Mouse (Mus musculus) heart, embryonic 13.5 days (tissue): ENCODE measurements at regions not wholly inside any gene's neighbourhood (a gene's known extent, or its start where the extent isn't known, plus 50 kb on each side); places are given as distances from the start of the nearest gene placed in this dataset.
"Not testable (repeated sequence)": the region's sequence is repeated elsewhere in the genome, so short reads cannot be mapped to it uniquely, and the experiment has no call there.

Source experiments
- ATAC-seq: fragments of 200-750 bp; cut with Nextera tagmentation; 2 replicates; pipeline ENCODE4 v1.8.0; 2017; ENCODE audit warnings: moderate TSS enrichment; ENCODE audit not compliant: insufficient number of reproducible peaks, low FRiP score, low TSS enrichment; ENCODE audit errors: extremely low read depth
- H3K27ac ChIP-seq: fragments of 300-500 bp; sonication (generic); replicated peaks from 2 replicates; pipeline ENCODE4 v1.5.1; 2015; ENCODE audit warnings: moderate library complexity, mild to moderate bottlenecking, inconsistent platforms
- H3K27me3 ChIP-seq: fragments of 300-500 bp; sonication (generic); replicated peaks from 2 replicates; pipeline ENCODE4 v1.6.1; 2015; ENCODE audit warnings: mild to moderate bottlenecking, inconsistent platforms
- H3K36me3 ChIP-seq: fragments of 300-500 bp; sonication (generic); 2 replicates; pipeline ENCODE4 v1.6.1; 2015; ENCODE audit warnings: mild to moderate bottlenecking, inconsistent platforms
- H3K4me1 ChIP-seq: fragments of 300-500 bp; sonication (generic); 2 replicates; pipeline ENCODE4 v1.6.1; 2015; ENCODE audit warnings: inconsistent platforms
- H3K4me2 ChIP-seq: fragments of 300-500 bp; sonication (generic); 2 replicates; pipeline ENCODE4 v1.6.1; 2015; ENCODE audit warnings: inconsistent platforms, mild to moderate bottlenecking, moderate library complexity
- H3K4me3 ChIP-seq: fragments of 300-500 bp; sonication (generic); 2 replicates; pipeline ENCODE4 v1.5.1; 2015; ENCODE audit warnings: moderate library complexity, mild to moderate bottlenecking, inconsistent platforms
- H3K9ac ChIP-seq: fragments of 300-500 bp; sonication (generic); 2 replicates; pipeline ENCODE4 v1.6.1; 2015; ENCODE audit warnings: inconsistent platforms, mild to moderate bottlenecking, moderate library complexity
- H3K9me3 ChIP-seq: fragments of 300-500 bp; sonication (generic); 2 replicates; pipeline ENCODE4 v1.6.1; 2016; ENCODE audit warnings: inconsistent platforms
- WGBS: fragments of 180-500 bp; shearing (Covaris S2); methylation state at CpG from one replicate; pipeline ENCODE4 v1.1.7; 2015; ENCODE audit warnings: mixed read lengths; 5-methylcytosine and 5-hydroxymethylcytosine counted together

DNA sequence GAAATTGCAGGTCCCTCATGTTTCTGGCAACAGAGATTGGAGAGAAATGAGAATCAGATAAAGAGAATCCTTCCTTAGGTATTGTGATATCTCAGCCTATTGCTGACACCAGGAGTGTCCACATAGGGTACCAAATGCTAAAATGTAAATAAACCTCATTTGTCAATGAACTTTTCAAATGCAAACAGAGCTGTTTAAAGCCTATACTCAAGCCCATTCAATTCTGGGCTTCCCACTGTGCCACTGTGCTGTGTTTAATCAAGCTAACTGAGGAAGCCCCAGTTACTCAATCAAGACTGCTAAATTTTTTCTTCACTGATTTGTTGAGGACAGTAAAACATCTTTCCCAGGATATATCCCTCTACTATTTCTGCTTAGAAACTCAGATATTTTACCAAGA is 441.2 kb downstream of the Gm11232 start:
- H3K9me3 ChIP-seq = no peaks in the 10 kb centered on the region
- no peak overlapping the region for H3K27ac ChIP-seq
- H3K27me3 ChIP-seq = no peaks in the 10 kb centered on the region
- no peak overlapping the region for H3K4me2 ChIP-seq
- no peaks in the 10 kb centered on the region for H3K4me1 ChIP-seq
- no peaks in the 10 kb centered on the region for H3K36me3 ChIP-seq
- no peak overlapping the region for H3K9ac ChIP-seq
- no peak for ATAC-seq
- no peak overlapping the region for H3K4me3 ChIP-seq

DNA sequence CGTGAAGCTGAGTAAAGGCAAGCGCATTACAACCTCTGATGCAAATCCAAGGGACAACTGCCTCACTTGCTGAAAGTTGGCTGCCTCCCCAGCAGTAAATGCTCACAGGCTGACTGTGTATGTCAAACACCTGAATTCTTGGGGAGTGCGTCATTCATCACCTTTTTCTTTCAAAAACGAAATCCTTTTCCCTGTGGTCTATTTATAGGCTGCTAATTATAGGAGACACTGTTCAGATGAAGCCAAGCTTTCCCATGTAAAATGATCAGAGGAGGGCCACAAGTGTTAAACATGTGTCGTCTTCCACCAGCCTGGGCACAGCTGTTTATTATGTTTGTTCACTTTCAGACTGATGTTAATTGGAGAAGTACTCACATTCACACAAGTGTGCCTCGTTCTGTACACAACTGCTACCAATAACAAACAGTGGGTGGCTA is 450.6 kb downstream of the Gm11232 start:
- Histone ChIP-seq H3K36me3 (no peaks in the 10 kb centered on the region), H3K9ac (no peak overlapping the region), H3K4me3 (no peak overlapping the region), H3K27ac (no peak overlapping the region), H3K4me1 (no peaks in the 10 kb centered on the region), H3K9me3 (peaks cover 2% of the 10 kb centered on the region; the same call in 1 of the 2 replicates), H3K27me3 (no peaks in the 10 kb centered on the region), H3K4me2 (no peak overlapping the region)
- 43% methylated on average over 6 of the region's 6 CpGs for WGBS
- no peak for ATAC-seq

- no peak overlapping the region for H3K27ac ChIP-seq
Measured at GRCm38 (mm10) chr4:71306690-71307089, 451.1 kb downstream of the Gm11232 start.

GRCm38 (mm10) chr4:71295716-71296115 is 462.0 kb downstream of the Gm11232 start:
- H3K4me2 ChIP-seq, H3K4me3 ChIP-seq, H3K36me3 ChIP-seq, ATAC-seq, H3K4me1 ChIP-seq, H3K9ac ChIP-seq, H3K27ac ChIP-seq, H3K27me3 ChIP-seq: not testable (repeated sequence)
- 57% methylated on average over 3 of the region's 3 CpGs for WGBS
- H3K9me3 ChIP-seq = peaks cover 22% of the 10 kb centered on the region

More at GRCm38 (mm10) chr4:71306690-71307089, 451.1 kb downstream of the Gm11232 start:
- Histone ChIP-seq H3K4me3 (no peak overlapping the region), H3K9ac (no peak overlapping the region), H3K4me1 (no peaks in the 10 kb centered on the region), H3K9me3 (peaks cover 2% of the 10 kb centered on the region; the same call in 1 of the 2 replicates), H3K4me2 (no peak overlapping the region), H3K36me3 (no peaks in the 10 kb centered on the region), H3K27me3 (no peaks in the 10 kb centered on the region)
- 80% methylated on average over 6 of the region's 6 CpGs for WGBS
- no peak for ATAC-seq

DNA sequence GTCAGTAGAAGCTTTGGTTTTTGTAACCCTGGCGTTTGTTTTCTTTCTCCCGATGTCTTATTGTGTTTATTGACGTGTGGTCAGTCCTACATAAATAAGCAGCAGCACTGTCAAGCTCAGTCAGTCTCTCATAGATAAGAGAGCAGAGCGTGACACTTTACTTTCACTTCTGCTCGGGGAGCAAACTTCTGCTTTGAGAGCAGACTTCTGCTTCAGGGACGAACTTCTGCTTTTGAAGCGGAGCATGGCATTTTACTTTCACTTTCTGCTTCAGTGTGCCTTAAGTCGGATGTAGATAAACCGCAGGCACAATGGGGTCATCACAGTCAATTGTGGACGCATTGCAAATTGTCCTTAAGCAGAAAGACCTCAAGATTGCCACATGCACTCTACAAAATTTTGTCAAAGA is 466.0 kb downstream of the Gm11232 start:
- H3K36me3 ChIP-seq = no peaks in the 10 kb centered on the region
- H3K4me3 ChIP-seq = peak overlapping the region; percentile 23
- no peak for ATAC-seq
- 69% methylated on average over 10 of the region's 10 CpGs for WGBS
- H3K4me1 ChIP-seq = no peaks in the 10 kb centered on the region
- H3K9me3 ChIP-seq = peaks cover 32% of the 10 kb centered on the region
- H3K4me2 ChIP-seq = peak overlapping the region; percentile 16; the same call in 1 of the 2 replicates
- no peaks in the 10 kb centered on the region for H3K27me3 ChIP-seq
- no peak overlapping the region for H3K9ac ChIP-seq
- no peak overlapping the region for H3K27ac ChIP-seq

- H3K9ac ChIP-seq, H3K4me1 ChIP-seq, H3K27me3 ChIP-seq, H3K36me3 ChIP-seq, H3K27ac ChIP-seq, ATAC-seq: not testable (repeated sequence)
- Histone ChIP-seq H3K4me2 (peak overlapping the region; percentile 16; the same call in 1 of the 2 replicates), H3K4me3 (peak overlapping the region; percentile 23), H3K9me3 (peaks cover 32% of the 10 kb centered on the region)
- WGBS = 81% methylated on average over 22 of the region's 22 CpGs
Measured at GRCm38 (mm10) chr4:71291111-71291740, 466.5 kb downstream of the Gm11232 start.

- H3K4me2 ChIP-seq = no peak overlapping the region
Measured at GRCm38 (mm10) chr4:71283147-71283546, 474.6 kb downstream of the Gm11232 start.

DNA sequence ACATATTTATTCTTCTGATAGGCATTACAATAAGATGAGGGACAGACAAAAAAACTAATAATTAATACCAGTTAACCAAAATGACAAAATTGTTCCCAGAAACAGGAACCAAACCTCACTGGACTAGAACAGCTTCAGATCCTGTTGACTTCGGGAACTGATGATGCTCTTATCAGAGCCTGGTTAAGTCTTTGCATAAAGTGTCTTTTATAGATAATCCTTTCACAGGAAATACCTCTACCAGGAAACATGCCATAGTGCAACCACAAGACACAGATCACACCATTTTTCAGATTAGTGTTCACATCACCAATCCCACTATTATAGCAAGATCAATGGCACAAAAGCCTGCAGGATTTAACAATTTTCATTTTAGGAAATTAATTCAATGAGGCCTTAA is 478.1 kb downstream of the Gm11232 start:
- WGBS = 63% methylated on average over 1 of the region's 1 CpGs

More at GRCm38 (mm10) chr4:71283147-71283546, 474.6 kb downstream of the Gm11232 start:
- Histone ChIP-seq H3K27ac (no peak overlapping the region), H3K36me3 (no peaks in the 10 kb centered on the region), H3K9ac (no peak overlapping the region), H3K9me3 (peaks cover 4% of the 10 kb centered on the region; the same call in 1 of the 2 replicates), H3K27me3 (no peaks in the 10 kb centered on the region), H3K4me1 (no peaks in the 10 kb centered on the region), H3K4me3 (no peak overlapping the region)
- ATAC-seq = no peak
- 66% methylated on average over 1 of the region's 1 CpGs for WGBS

DNA sequence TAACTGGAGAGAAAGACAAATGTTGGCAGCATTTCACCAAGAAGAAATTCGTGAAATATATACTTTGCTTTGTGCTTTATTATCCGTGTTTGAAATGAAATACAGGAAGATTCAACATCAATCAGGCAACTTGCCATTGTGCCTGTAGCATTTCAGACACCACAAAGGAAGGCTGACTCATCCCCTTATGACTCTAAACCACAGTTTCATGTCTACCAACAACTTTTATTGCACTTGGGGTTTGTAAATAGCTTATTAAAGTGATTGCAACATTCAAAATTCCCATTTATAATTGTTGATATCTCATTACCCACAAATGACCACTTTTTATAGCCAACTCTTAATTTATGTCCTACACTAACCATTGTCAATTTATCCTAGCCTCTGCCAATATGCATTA is 497.9 kb downstream of the Gm11232 start:
- Histone ChIP-seq H3K4me3 (no peak overlapping the region), H3K9ac (no peak overlapping the region), H3K4me1 (no peaks in the 10 kb centered on the region), H3K4me2 (no peak overlapping the region), H3K9me3 (no peaks in the 10 kb centered on the region), H3K27me3 (no peaks in the 10 kb centered on the region), H3K36me3 (no peaks in the 10 kb centered on the region), H3K27ac (no peak overlapping the region)
- no peak for ATAC-seq
- 59% methylated on average over 2 of the region's 2 CpGs for WGBS

More for the DNA sequence above, 478.1 kb downstream of the Gm11232 start:
- Histone ChIP-seq H3K9ac (no peak overlapping the region), H3K4me3 (no peak overlapping the region), H3K27me3 (no peaks in the 10 kb centered on the region), H3K4me2 (no peak overlapping the region), H3K36me3 (no peaks in the 10 kb centered on the region), H3K27ac (no peak overlapping the region), H3K4me1 (no peaks in the 10 kb centered on the region), H3K9me3 (no peaks in the 10 kb centered on the region)
- ATAC-seq = no peak

GRCm38 (mm10) chr4:71230497-71230872 is 527.3 kb downstream of the Gm11232 start:
- H3K4me2 ChIP-seq = no peak overlapping the region
- H3K4me3 ChIP-seq = no peak overlapping the region
- no peak for ATAC-seq
- WGBS = 68% methylated on average over 4 of the region's 4 CpGs
- H3K27ac ChIP-seq = no peak overlapping the region
- no peaks in the 10 kb centered on the region for H3K36me3 ChIP-seq
- H3K9ac ChIP-seq = no peak overlapping the region
- H3K9me3 ChIP-seq = no peaks in the 10 kb centered on the region
- no peaks in the 10 kb centered on the region for H3K4me1 ChIP-seq
- no peaks in the 10 kb centered on the region for H3K27me3 ChIP-seq

DNA sequence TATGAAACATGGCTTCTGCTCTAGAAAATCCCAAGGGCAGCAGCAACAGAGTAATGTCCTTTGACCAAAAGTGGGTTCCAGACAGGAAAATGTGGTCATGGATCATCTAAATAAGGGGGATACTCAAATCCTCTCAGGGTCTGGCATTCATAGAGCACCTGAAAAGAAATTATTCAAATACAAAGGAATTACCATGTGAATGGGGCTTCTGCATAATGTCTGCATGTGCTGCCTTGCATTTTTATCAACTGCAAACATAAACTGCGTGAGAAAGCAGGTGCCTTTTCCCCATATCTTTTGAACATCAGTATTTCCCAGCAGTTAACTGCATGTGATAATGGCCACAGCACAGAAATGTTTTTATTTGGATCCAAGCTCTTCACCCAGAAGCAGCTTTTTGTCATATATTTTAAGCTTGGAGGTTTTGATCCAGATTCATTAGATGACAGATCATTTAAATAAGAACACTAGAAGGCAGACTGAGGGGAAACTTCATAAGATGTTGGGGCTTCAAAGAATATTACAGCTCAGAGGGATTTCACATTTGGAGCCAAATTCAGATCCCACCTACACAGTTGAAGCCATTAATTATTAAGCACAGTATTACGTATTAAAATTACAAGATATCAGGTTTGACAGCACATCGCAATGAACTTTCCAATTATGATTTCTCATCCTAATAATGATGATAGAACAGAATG is 527.8 kb downstream of the Gm11232 start:
- Histone ChIP-seq H3K27ac (no peak overlapping the region), H3K4me2 (no peak overlapping the region), H3K4me3 (no peak overlapping the region), H3K27me3 (no peaks in the 10 kb centered on the region), H3K9me3 (no peaks in the 10 kb centered on the region), H3K36me3 (no peaks in the 10 kb centered on the region), H3K9ac (no peak overlapping the region), H3K4me1 (no peaks in the 10 kb centered on the region)
- WGBS = 80% methylated on average over 3 of the region's 3 CpGs
- no peak for ATAC-seq

DNA sequence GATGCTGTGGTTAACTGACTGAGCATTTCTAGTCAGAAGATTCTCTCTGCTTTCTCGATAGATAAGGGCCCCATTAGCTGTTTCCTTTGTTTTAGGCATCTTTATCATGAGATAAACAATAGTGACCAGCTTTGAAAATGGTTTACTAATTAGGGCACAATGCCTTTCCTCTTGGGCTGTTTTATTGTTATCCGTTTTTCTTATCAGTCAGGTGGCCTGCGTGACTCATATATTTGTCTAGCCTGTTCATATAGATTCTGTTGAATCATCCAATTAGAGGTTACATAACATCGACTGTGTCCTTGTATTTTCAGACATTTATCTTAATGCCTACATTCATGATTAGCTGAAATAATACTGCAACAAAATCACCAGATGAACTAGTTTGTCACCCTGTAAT is 531.1 kb downstream of the Gm11232 start:
- 55% methylated on average over 4 of the region's 4 CpGs for WGBS
- no peaks in the 10 kb centered on the region for H3K36me3 ChIP-seq
- H3K27me3 ChIP-seq = no peaks in the 10 kb centered on the region
- H3K9ac ChIP-seq = no peak overlapping the region
- no peak for ATAC-seq
- no peaks in the 10 kb centered on the region for H3K9me3 ChIP-seq
- H3K4me3 ChIP-seq = no peak overlapping the region
- H3K27ac ChIP-seq = no peak overlapping the region
- H3K4me1 ChIP-seq = no peaks in the 10 kb centered on the region
- no peak overlapping the region for H3K4me2 ChIP-seq
